Mouse (Mus musculus) testis, adult 2 months (tissue): ENCODE results near the gene Hbb-bh1. TPM values are rescaled to one million over a fixed set of nuclear protein-coding genes. Genes with fewer than 3 reads are reported as not detected.
"Not testable (repeated sequence)": the region's sequence is repeated elsewhere in the genome, so short reads cannot be mapped to it uniquely, and the experiment has no call there.

Experiments used
- H3K27ac ChIP-seq: fragments of 200-500 bp; 2 replicates; pipeline ENCODE4 v1.5.1; 2012; ENCODE audit warnings: low read depth, low read length; ENCODE audit not compliant: control insufficient read depth, insufficient read depth
- H3K27me3 ChIP-seq: fragments of 200-500 bp; 2 replicates; pipeline ENCODE4 v1.6.1; 2012; ENCODE audit warnings: mild to moderate bottlenecking, low read length, moderate library complexity; ENCODE audit not compliant: control insufficient read depth, insufficient read depth
- H3K36me3 ChIP-seq: fragments of 200-500 bp; 2 replicates; pipeline ENCODE4 v1.6.1; 2012; ENCODE audit warnings: mild to moderate bottlenecking, low read length; ENCODE audit not compliant: control insufficient read depth, insufficient read depth
- H3K4me1 ChIP-seq: fragments of 200-500 bp; 2 replicates; pipeline ENCODE4 v1.6.1; 2012; ENCODE audit warnings: low read length; ENCODE audit not compliant: control insufficient read depth, insufficient read depth
- H3K4me3 ChIP-seq: fragments of 200-500 bp; 2 replicates; pipeline ENCODE4 v1.5.1; 2012; ENCODE audit warnings: low read depth, mild to moderate bottlenecking, low read length, moderate library complexity, mixed read lengths; ENCODE audit not compliant: control insufficient read depth
- CTCF ChIP-seq: fragments of 200-500 bp; IDR thresholded peaks from 2 replicates; pipeline ENCODE4 v1.5.1; 2012; ENCODE audit warnings: low read depth, mild to moderate bottlenecking, inconsistent platforms, low read length, moderate library complexity; ENCODE audit not compliant: control insufficient read depth, insufficient read depth, insufficient replicate concordance
- POLR2A ChIP-seq: fragments of 200-500 bp; IDR thresholded peaks from 2 replicates; pipeline ENCODE4 v1.6.1; 2012; ENCODE audit warnings: low read depth, mild to moderate bottlenecking, inconsistent platforms, low read length, moderate library complexity; ENCODE audit not compliant: control insufficient read depth
- polyA plus RNA-seq: library from polyadenylated mRNA; depleted of rRNA; stranded (reverse); fragments of >200 nt; gene quantifications from 2 replicates; pipeline ENCODE4 v1.2.3, GENCODE M21; 2012

Hbb-bh1 gene
- polyA plus RNA-seq, 1 experiment = not detected

DNA sequence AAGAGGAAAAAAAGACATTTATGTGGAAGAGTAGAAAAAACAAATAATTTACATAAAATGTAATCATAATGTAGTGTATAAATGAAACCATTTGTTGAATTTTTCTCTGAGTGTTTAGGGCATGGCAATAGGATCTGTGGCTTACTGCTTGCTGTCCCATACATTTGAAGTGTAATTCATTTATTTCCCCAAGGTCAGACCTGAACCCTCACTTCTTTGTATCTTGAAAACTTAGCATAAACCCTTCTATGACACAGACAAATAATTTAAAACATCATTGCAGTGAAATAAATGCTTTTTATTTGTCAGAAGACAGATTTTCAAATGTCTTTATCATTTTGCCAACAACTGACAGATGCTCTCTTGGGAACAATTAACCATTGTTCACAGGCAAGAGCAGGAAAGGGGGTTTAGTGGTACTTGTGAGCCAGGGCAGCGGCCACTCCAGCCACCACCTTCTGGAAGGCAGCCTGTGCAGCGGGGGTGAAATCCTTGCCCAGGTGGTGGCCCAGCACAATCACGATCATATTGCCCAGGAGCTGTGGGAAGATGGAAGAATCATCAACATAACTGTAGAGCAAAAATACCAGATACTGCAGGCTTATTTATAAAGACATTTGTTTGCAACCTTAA, 16.6 kb downstream of the Hbb-bh1 start:
- no peaks in the 10 kb centered on the region for H3K4me1 ChIP-seq
- no peak for TF ChIP-seq POLR2A
- TF ChIP-seq CTCF = no peak
- H3K27me3 ChIP-seq = no peaks in the 10 kb centered on the region
- no peaks in the 10 kb centered on the region for H3K36me3 ChIP-seq
- no peak overlapping the region for H3K4me3 ChIP-seq
- no peak overlapping the region for H3K27ac ChIP-seq

- TF ChIP-seq CTCF (no peak), POLR2A (no peak)
Measured at GRCm38 (mm10) chr7:103825536-103826254, 17.3 kb downstream of the Hbb-bh1 start.

GRCm38 (mm10) chr7:103824597-103824996, 18.4 kb downstream of the Hbb-bh1 start:
- no peaks in the 10 kb centered on the region for H3K4me1 ChIP-seq
- no peak overlapping the region for H3K27ac ChIP-seq
- no peaks in the 10 kb centered on the region for H3K27me3 ChIP-seq
- no peaks in the 10 kb centered on the region for H3K36me3 ChIP-seq
- TF ChIP-seq CTCF (no peak), POLR2A (no peak)
- no peak overlapping the region for H3K4me3 ChIP-seq

More at GRCm38 (mm10) chr7:103825536-103826254, 17.3 kb downstream of the Hbb-bh1 start:
- Histone ChIP-seq H3K27me3 (no peaks in the 10 kb centered on the region), H3K4me3 (no peak overlapping the region), H3K36me3 (no peaks in the 10 kb centered on the region), H3K4me1 (no peaks in the 10 kb centered on the region), H3K27ac (no peak overlapping the region)

DNA sequence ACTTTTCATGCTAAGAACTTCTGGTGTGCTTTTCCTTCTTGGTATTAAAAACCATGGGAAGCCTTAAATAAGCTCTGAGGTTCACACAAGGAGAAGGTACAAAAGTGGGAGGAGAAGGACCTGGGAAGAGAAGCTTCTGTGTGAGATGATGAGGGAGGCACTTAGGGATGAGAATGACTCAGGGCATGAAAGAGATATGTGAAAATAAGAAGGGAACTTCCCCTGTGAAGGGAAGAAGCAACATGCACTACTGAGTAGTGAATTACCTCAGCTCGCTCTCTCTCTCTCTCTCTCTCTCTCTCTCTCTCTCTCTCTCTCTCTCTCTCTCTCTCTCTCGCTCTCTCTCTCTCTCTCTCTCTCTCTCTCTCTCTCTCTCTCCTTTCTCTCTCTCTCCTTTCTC, 27.9 kb downstream of the Hbb-bh1 start:
- not testable (repeated sequence) for H3K27me3 ChIP-seq, H3K4me1 ChIP-seq, H3K4me3 ChIP-seq, H3K36me3 ChIP-seq, H3K27ac ChIP-seq

GRCm38 (mm10) chr7:103813766-103814165, 29.2 kb downstream of the Hbb-bh1 start, which contains the start of gene Hbb-bt:
Hbb-bt (minus strand) TSS chr7:103813996.
- TF ChIP-seq CTCF (no peak), POLR2A (no peak)
- Histone ChIP-seq H3K4me3 (no peak within 1 kb of the TSS), H3K36me3 (no peaks in the 10 kb centered on the region), H3K4me1 (no peaks in the 10 kb centered on the region), H3K27ac (no peak within 1 kb of the TSS), H3K27me3 (no peaks in the 10 kb centered on the region)

DNA sequence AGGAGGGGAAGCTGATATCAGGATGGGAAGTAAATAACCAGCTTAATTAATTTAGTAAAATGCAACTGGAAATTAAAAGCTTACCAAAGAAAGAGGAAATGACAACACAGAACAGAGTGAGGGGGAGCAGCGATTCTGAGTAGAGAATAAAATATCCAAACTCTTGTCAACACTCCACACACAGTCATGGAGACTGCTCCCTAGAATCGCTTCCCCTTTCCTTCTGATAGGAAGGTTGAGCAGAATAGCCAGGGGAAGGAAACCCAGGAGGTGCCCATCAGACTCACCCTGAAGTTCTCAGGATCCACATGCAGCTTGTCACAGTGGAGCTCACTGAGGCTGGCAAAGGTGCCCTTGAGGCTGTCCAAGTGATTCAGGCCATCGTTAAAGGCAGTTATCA, 29.8 kb downstream of the Hbb-bh1 start:
- H3K27me3 ChIP-seq, H3K4me3 ChIP-seq, H3K27ac ChIP-seq, H3K36me3 ChIP-seq, H3K4me1 ChIP-seq: not testable (repeated sequence)

DNA sequence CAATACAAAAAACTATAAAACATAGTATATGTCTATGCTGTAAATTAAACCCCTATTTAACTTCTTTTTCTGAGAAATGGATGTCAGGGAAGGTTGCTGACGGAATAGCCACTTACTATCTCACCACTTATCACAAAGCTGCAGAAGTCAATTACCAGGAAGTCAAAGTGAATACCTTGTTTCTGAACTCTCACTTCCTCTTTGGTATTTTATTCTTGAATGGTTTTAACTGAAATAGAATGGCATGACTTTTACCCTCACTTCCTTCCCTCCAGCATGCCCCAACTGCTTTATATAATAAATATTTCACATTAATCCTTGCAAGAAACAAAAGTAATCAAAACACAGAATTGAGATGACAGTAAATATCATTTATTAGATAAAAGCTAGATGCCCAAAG, 30.8 kb downstream of the Hbb-bh1 start:
- Histone ChIP-seq H3K36me3 (no peaks in the 10 kb centered on the region), H3K27ac (no peak overlapping the region), H3K4me3 (no peak overlapping the region), H3K4me1 (no peaks in the 10 kb centered on the region), H3K27me3 (no peaks in the 10 kb centered on the region)
- no peak for TF ChIP-seq CTCF
- TF ChIP-seq POLR2A = no peak

GRCm38 (mm10) chr7:103811223-103811845, 31.6 kb downstream of the Hbb-bh1 start:
- Histone ChIP-seq H3K4me1 (no peaks in the 10 kb centered on the region), H3K27me3 (no peaks in the 10 kb centered on the region), H3K36me3 (no peaks in the 10 kb centered on the region), H3K4me3 (no peak overlapping the region), H3K27ac (no peak overlapping the region)
- TF ChIP-seq CTCF (no peak), POLR2A (no peak)
